Mouse (Mus musculus) limb, embryonic 10.5 days (tissue): ENCODE results near the gene Slc52a3. TPM values are rescaled to one million over a fixed set of nuclear protein-coding genes. Genes with fewer than 3 reads are reported as not detected.

Experiments
- DNase-seq: peaks from one replicate; pipeline ENCODE4 v3.0.0-alpha.2; 2017; ENCODE audit warnings: low spot score
- H3K27ac ChIP-seq: fragments of 300-500 bp; sonication (generic); 2 replicates; pipeline ENCODE4 v1.5.1; 2016; ENCODE audit warnings: mild to moderate bottlenecking
- H3K27me3 ChIP-seq: fragments of 300-500 bp; sonication (generic); 2 replicates; pipeline ENCODE4 v1.6.1; 2016; ENCODE audit warnings: low read depth, mild to moderate bottlenecking; ENCODE audit not compliant: poor library complexity, severe bottlenecking
- H3K36me3 ChIP-seq: fragments of 300-500 bp; sonication (generic); 2 replicates; pipeline ENCODE4 v1.6.1; 2016; ENCODE audit warnings: mild to moderate bottlenecking, moderate library complexity
- H3K4me1 ChIP-seq: fragments of 300-500 bp; sonication (generic); 2 replicates; pipeline ENCODE4 v1.6.1; 2016
- H3K4me3 ChIP-seq: fragments of 300-500 bp; sonication (generic); 2 replicates; pipeline ENCODE4 v1.5.1; 2016; ENCODE audit warnings: mild to moderate bottlenecking, moderate library complexity
- H3K9me3 ChIP-seq: fragments of 300-500 bp; sonication (generic); replicated peaks from 2 replicates; pipeline ENCODE4 v1.6.1; 2016; ENCODE audit warnings: mild to moderate bottlenecking
- WGBS: fragments of 180-500 bp; shearing (Covaris S2); methylation state at CpG from one replicate; pipeline ENCODE4 v1.1.7; 2016; 5-methylcytosine and 5-hydroxymethylcytosine counted together
- polyA plus RNA-seq: library from polyadenylated mRNA; unstranded; fragments of >200 nt; fragmentation: Nextera tagmentation; extraction: Ambion mirVana; gene quantifications from 2 replicates; pipeline ENCODE4 v1.2.1, GENCODE M21; 2016

Slc52a3 gene
- polyA plus RNA-seq, result 0.77 and 1.3 TPM in 2 replicates

- no peak within 1 kb of the TSS for H3K27ac ChIP-seq
- peak; percentile 94 for DNase-seq
- H3K4me3 ChIP-seq, result peak within 1 kb of the TSS; percentile 24
- peaks cover 40% of the 10 kb centered on the region for H3K4me1 ChIP-seq
- H3K9me3 ChIP-seq, result no peaks in the 10 kb centered on the region
- no peaks in the 10 kb centered on the region for H3K36me3 ChIP-seq
- 8% methylated on average over 35 of the region's 35 CpGs for WGBS
- H3K27me3 ChIP-seq, result peaks cover 99% of the 10 kb centered on the region
These were observed at the start of gene Slc52a3 for GRCm38 (mm10) chr2:151996229-151997189. Gene Slc52a3, plus strand, starts transcription at chr2:151996511.

- WGBS, result 94% methylated on average over 2 of the region's 2 CpGs
- no peaks in the 10 kb centered on the region for H3K27me3 ChIP-seq
- no peak for DNase-seq
- no peak overlapping the region for H3K27ac ChIP-seq
- no peak overlapping the region for H3K4me3 ChIP-seq
- no peaks in the 10 kb centered on the region; the same call in 1 of the 2 replicates for H3K4me1 ChIP-seq
- no peaks in the 10 kb centered on the region for H3K9me3 ChIP-seq
- H3K36me3 ChIP-seq, result no peaks in the 10 kb centered on the region
These were observed 48.7 kb upstream of the Slc52a3 start for GRCm38 (mm10) chr2:151947617-151948016.

- Histone ChIP-seq H3K9me3 (no peaks in the 10 kb centered on the region), H3K27ac (no peak overlapping the region), H3K36me3 (no peaks in the 10 kb centered on the region), H3K27me3 (no peaks in the 10 kb centered on the region), H3K4me3 (no peak overlapping the region), H3K4me1 (no peaks in the 10 kb centered on the region; the same call in 1 of the 2 replicates)
- DNase-seq, result no peak
- WGBS, result 86% methylated on average over 7 of the region's 7 CpGs
These were observed 48.0 kb upstream of the Slc52a3 start for GRCm38 (mm10) chr2:151948311-151948710.

GRCm38 (mm10) chr2:151949082-151949774 lies 47.1 kb upstream of the Slc52a3 start:
- no peaks in the 10 kb centered on the region for H3K27me3 ChIP-seq
- H3K27ac ChIP-seq, result no peak overlapping the region
- no peaks in the 10 kb centered on the region for H3K36me3 ChIP-seq
- H3K4me1 ChIP-seq, result no peaks in the 10 kb centered on the region; the same call in 1 of the 2 replicates
- 83% methylated on average over 2 of the region's 2 CpGs for WGBS
- DNase-seq, result no peak
- no peaks in the 10 kb centered on the region for H3K9me3 ChIP-seq
- H3K4me3 ChIP-seq, result no peak overlapping the region

- Histone ChIP-seq H3K4me3 (no peak overlapping the region), H3K36me3 (no peaks in the 10 kb centered on the region), H3K9me3 (no peaks in the 10 kb centered on the region), H3K27ac (no peak overlapping the region), H3K4me1 (no peaks in the 10 kb centered on the region), H3K27me3 (no peaks in the 10 kb centered on the region)
- no peak for DNase-seq
- WGBS, result 88% methylated on average over 8 of the region's 8 CpGs
These were observed 42.6 kb upstream of the Slc52a3 start for GRCm38 (mm10) chr2:151953665-151954064.

- Histone ChIP-seq H3K9me3 (no peaks in the 10 kb centered on the region), H3K27ac (no peak overlapping the region), H3K4me1 (peaks cover 20% of the 10 kb centered on the region), H3K4me3 (no peak overlapping the region), H3K27me3 (no peaks in the 10 kb centered on the region), H3K36me3 (no peaks in the 10 kb centered on the region)
- 92% methylated on average over 4 of the region's 4 CpGs for WGBS
- DNase-seq, result no peak
These were observed 39.7 kb upstream of the Slc52a3 start for GRCm38 (mm10) chr2:151956500-151957137.

GRCm38 (mm10) chr2:151959274-151959673 lies 37.0 kb upstream of the Slc52a3 start:
- no peak overlapping the region for H3K4me3 ChIP-seq
- H3K36me3 ChIP-seq, result no peaks in the 10 kb centered on the region
- 0 out of 2 replicates have a peak, but pooled peaks cover 5% of the 10 kb centered on the region for H3K27me3 ChIP-seq
- no peaks in the 10 kb centered on the region for H3K9me3 ChIP-seq
- 34% methylated on average over 5 of the region's 5 CpGs for WGBS
- H3K27ac ChIP-seq, result no peak overlapping the region
- DNase-seq, result peak; percentile 44
- H3K4me1 ChIP-seq, result peaks cover 40% of the 10 kb centered on the region

GRCm38 (mm10) chr2:151961284-151962196 lies 34.8 kb upstream of the Slc52a3 start:
- 56% methylated on average over 9 of the region's 9 CpGs for WGBS
- Histone ChIP-seq H3K4me3 (no peak overlapping the region), H3K27me3 (peaks cover 8% of the 10 kb centered on the region; the same call in 1 of the 2 replicates), H3K9me3 (no peaks in the 10 kb centered on the region), H3K27ac (peak overlapping the region; percentile 32; the same call in 1 of the 2 replicates), H3K4me1 (peaks cover 46% of the 10 kb centered on the region), H3K36me3 (no peaks in the 10 kb centered on the region)
- DNase-seq, result no peak

GRCm38 (mm10) chr2:151962474-151962873 lies 33.8 kb upstream of the Slc52a3 start:
- H3K4me3 ChIP-seq, result no peak overlapping the region
- H3K4me1 ChIP-seq, result peaks cover 53% of the 10 kb centered on the region
- 80% methylated on average over 10 of the region's 10 CpGs for WGBS
- peaks cover 8% of the 10 kb centered on the region; the same call in 1 of the 2 replicates for H3K27me3 ChIP-seq
- H3K9me3 ChIP-seq, result no peaks in the 10 kb centered on the region
- H3K27ac ChIP-seq, result peak overlapping the region; percentile 23; the same call in 1 of the 2 replicates
- DNase-seq, result no peak
- H3K36me3 ChIP-seq, result peaks cover under 1% of the 10 kb centered on the region; the same call in 1 of the 2 replicates

GRCm38 (mm10) chr2:151963319-151963718 lies 33.0 kb upstream of the Slc52a3 start:
- Histone ChIP-seq H3K4me3 (no peak overlapping the region), H3K27ac (no peak overlapping the region), H3K9me3 (no peaks in the 10 kb centered on the region), H3K4me1 (peaks cover 62% of the 10 kb centered on the region), H3K36me3 (peaks cover 9% of the 10 kb centered on the region), H3K27me3 (peaks cover 8% of the 10 kb centered on the region)
- DNase-seq, result no peak
- 91% methylated on average over 5 of the region's 5 CpGs for WGBS

- Histone ChIP-seq H3K27ac (peak overlapping the region; percentile 5; the same call in 1 of the 2 replicates), H3K27me3 (peaks cover 8% of the 10 kb centered on the region), H3K4me1 (peaks cover 67% of the 10 kb centered on the region), H3K9me3 (no peaks in the 10 kb centered on the region), H3K36me3 (peaks cover 16% of the 10 kb centered on the region), H3K4me3 (0 out of 2 replicates have a peak overlapping the region, but pooled peaks have one; percentile 13)
- DNase-seq, result peak; percentile 39
- WGBS, result 10% methylated on average over 9 of the region's 9 CpGs
These were observed 32.3 kb upstream of the Slc52a3 start for GRCm38 (mm10) chr2:151964052-151964451.
